Mouse (Mus musculus): ENCODE results near the gene 5530400C23Rik.
"Not testable (repeated sequence)": the region's sequence is repeated elsewhere in the genome, so short reads cannot be mapped to it uniquely, and the experiment has no call there.

Gene 5530400C23Rik

DNA sequence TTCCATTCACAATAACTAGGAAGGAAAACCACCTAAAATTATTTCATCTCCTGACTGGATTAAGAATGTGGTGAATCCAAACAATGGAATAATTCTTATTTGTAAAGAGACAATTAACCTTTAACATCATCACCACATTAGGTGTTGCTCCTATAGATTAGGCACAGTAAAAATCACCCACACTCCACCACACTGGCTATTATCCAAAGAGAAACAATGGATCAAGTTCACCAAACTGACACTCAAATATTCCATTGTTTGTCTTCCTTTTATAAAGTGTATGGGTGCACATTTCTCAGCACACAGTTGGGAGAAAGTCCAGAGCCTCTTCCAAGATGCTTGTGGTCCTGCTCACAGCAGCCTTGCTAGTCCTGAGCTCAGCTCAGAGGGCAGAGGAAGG is at the start of gene 5530400C23Rik:
Gene 5530400C23Rik, plus strand, starts transcription at position 301 of the 400 bp plus-strand sequence.
- DNase-seq (ENCODE audit: low read depth, low spot score), result not testable (repeated sequence)

- peak; percentile 66 for DNase-seq (ENCODE audit: low read depth, low spot score)
These were observed 14.1 kb downstream of the 5530400C23Rik start for GRCm38 (mm10) chr6:133305952-133306715.

DNA sequence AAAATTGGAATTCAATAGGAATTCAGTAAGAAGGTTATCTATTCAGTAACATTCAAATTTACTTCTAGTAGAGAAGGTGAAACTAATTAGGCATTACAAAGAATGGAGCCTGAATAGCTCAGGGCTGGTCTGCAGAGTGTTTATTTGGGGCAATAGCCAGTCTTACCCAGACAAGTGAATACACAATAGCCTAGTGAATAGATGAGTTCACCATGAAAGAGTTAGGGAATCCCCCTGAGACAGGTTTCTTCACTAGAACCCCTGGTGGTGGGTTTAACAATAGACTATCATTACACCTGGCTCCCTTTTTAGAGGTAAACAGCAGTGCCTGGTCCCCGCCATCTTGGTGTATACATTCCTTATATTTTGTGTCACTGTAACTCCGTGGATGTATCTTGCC is 21.9 kb downstream of the 5530400C23Rik start:
- not testable (repeated sequence) for DNase-seq (ENCODE audit: low read depth, low spot score)

DNA sequence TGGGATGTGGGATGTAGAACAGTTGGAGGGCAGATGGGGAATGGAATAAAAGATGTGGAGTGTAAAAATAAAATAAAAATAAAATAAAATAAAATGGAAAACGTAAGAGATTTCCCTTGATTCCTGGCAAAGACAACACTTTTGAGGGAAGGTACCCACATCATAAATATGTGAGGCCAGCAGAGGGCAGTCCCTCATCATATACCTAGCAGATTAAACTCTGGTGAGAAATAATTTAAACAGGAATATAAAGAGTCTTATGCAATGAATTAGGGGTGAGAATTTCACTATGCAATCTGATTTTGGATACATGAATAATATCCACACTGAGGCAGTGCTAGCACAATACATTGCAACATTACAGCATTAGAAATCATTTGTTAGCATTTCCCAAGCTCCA is 46.5 kb downstream of the 5530400C23Rik start:
- no peak for DNase-seq (ENCODE audit: low read depth, low spot score)

DNA sequence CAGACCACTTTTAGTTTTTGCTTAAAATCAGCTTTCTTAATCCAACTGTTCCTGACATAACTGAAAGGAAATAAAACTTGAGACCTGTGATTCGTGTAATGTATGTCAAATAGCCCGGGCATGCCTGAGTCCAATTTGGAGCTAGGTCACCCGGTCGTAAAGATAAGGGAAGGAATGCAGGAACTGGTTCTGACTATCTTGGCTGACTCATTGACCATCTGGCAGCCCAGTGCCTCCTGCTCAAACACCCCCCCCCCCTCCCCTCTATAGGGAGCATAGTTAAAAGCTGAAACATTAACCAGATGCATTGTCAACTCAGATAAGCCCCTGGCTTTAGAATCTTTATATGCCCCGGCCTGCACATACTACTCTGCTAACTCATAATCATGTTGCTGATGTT is 49.7 kb downstream of the 5530400C23Rik start:
- not testable (repeated sequence) for DNase-seq (ENCODE audit: low read depth, low spot score)

Data from brain, adult 2 months (tissue).